ENCODE assay signal across 12 mouse cellular contexts in the genomic region with DNA sequence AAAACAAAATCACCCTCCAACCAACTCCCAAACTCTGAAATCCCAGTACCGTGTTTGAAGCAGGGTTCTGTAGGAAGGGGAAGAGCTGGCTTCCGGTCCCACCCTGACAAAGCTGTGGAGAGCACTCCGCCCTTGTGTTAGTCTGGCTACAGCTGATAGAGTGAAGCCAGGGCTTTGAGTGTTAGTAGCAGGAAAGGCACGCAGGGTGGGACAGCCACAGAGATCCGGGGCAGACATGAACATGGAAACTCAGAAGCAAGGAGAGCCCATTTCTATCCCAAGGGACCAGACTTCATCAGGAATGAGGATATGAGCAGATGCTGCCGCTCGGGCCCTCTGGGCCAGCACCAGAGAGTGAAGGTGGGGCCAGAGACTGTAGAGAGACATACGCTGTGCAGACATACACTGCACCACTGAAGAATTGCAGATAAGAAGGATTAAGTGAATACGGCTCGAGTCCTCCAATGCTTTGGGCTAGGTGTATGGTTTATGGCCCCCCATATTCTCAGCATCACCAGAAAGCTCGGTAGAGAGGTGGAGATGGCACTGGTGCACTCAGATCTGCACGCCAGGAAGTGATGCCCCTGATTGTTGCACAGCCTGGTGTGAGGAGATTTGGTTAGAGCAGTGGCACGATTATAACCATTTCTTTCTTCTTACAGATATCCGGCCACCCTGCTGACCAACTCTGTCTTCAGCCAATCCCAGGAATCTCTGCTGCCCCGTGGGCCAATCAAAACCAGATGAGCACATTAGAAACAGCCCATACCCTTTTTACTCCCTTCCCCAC. TPM values are rescaled to one million over a fixed set of nuclear protein-coding genes. Genes with fewer than 3 reads are reported as not detected.
DNase-seq lines count a peak whose midpoint lies in the region; ATAC-seq lines count a peak whose summit lies in the region.
"Had no signal": no experiment of that assay in that cellular context is flagged by ENCODE, and none has a peak within 500 bp of the region (broad histone marks: within the 10 kb centered on the region; RNA-seq: fewer than 3 reads in every experiment).

No protein-coding gene starts in this region.

- no peak overlapping the region; the same call in 1 of the 2 replicates for H3K27ac ChIP-seq in embryonic facial prominence, embryonic 10.5 days (replicated peaks)
- H3K27ac ChIP-seq in heart, embryonic 16.5 days (ENCODE audit: low read length), result peak overlapping the region; percentile 43
- H3K27ac ChIP-seq: embryonic facial prominence, embryonic 13.5 days; hindbrain, embryonic 15.5 days; limb, embryonic 15.5 days; neural tube, embryonic 12.5 days had no signal

- no peaks in the 10 kb centered on the region for H3K9me3 ChIP-seq in embryonic facial prominence, embryonic 10.5 days
- H3K9me3 ChIP-seq in heart, embryonic 16.5 days (replicated peaks; ENCODE audit: control insufficient read depth, low read length), result no peaks in the 10 kb centered on the region
- H3K9me3 ChIP-seq: embryonic facial prominence, embryonic 13.5 days; hindbrain, embryonic 15.5 days; limb, embryonic 15.5 days; neural tube, embryonic 12.5 days had no signal

- H3K9ac ChIP-seq in heart, embryonic 16.5 days (ENCODE audit: low read length), result no peak overlapping the region
- H3K9ac ChIP-seq: embryonic facial prominence, embryonic 13.5 days; hindbrain, embryonic 15.5 days; limb, embryonic 15.5 days; neural tube, embryonic 12.5 days had no signal

- intact Hi-C loops in left cerebral cortex, postnatal 25 days (cut with DNase I), result no loop called here

- peak; percentile 63 for ATAC-seq in heart, embryonic 16.5 days (replicated peaks; ENCODE audit: extremely low read depth, insufficient read depth, low FRiP score)

- peak; percentile 13 to 17 for DNase-seq in right cerebral cortex, postnatal 10 days (ENCODE audit: low spot score in 2 of 2)
- no peak for DNase-seq in right cerebral cortex, postnatal 36 days (ENCODE audit: low spot score in 2 of 2)
- peak; percentile 48 for DNase-seq in embryonic facial prominence, embryonic 10.5 days (ENCODE audit: low spot score)
- DNase-seq in lung, postnatal 14 days, result peak; percentile 51
- DNase-seq in left cerebral cortex, postnatal 25 days (ENCODE audit: low spot score in 2 of 2), result no peak
- no peak for DNase-seq in cerebellum, postnatal 36 days
- no peak for DNase-seq in left cerebral cortex, adult 9 months (ENCODE audit: low spot score in 2 of 2)

- peaks cover 51% of the 10 kb centered on the region for H3K27me3 ChIP-seq in embryonic facial prominence, embryonic 10.5 days (replicated peaks; ENCODE audit: low read depth, poor library complexity, severe bottlenecking)
- peaks cover 8% of the 10 kb centered on the region for H3K27me3 ChIP-seq in heart, embryonic 16.5 days (ENCODE audit: control insufficient read depth, insufficient read depth, low read length)
- H3K27me3 ChIP-seq: hindbrain, embryonic 15.5 days; neural tube, embryonic 12.5 days had no signal

- H3K36me3 ChIP-seq in embryonic facial prominence, embryonic 10.5 days (replicated peaks), result no peaks in the 10 kb centered on the region
- no peaks in the 10 kb centered on the region for H3K36me3 ChIP-seq in heart, embryonic 16.5 days (ENCODE audit: control insufficient read depth, insufficient read depth)
- H3K36me3 ChIP-seq: embryonic facial prominence, embryonic 13.5 days; hindbrain, embryonic 15.5 days; limb, embryonic 15.5 days; neural tube, embryonic 12.5 days had no signal

- H3K4me1 ChIP-seq in embryonic facial prominence, embryonic 10.5 days, result peaks cover 37% of the 10 kb centered on the region
- peaks cover 4% of the 10 kb centered on the region for H3K4me1 ChIP-seq in heart, embryonic 16.5 days (ENCODE audit: control insufficient read depth, insufficient read depth, low read length)

- no peak overlapping the region for H3K4me2 ChIP-seq in heart, embryonic 16.5 days (ENCODE audit: low read depth, low read length)
- H3K4me2 ChIP-seq: embryonic facial prominence, embryonic 13.5 days; hindbrain, embryonic 15.5 days; limb, embryonic 15.5 days; neural tube, embryonic 12.5 days had no signal

- 67% methylated on average over 15 of the region's 15 CpGs for whole genome bisulfite sequencing in embryonic facial prominence, embryonic 10.5 days
- WGBS in heart, embryonic 16.5 days, result 42% methylated on average over 15 of the region's 15 CpGs

- H3K4me3 ChIP-seq in embryonic facial prominence, embryonic 10.5 days, result no peak overlapping the region
- no peak overlapping the region for H3K4me3 ChIP-seq in heart, embryonic 16.5 days (ENCODE audit: low read length)
- H3K4me3 ChIP-seq: embryonic facial prominence, embryonic 13.5 days; hindbrain, embryonic 15.5 days; limb, embryonic 15.5 days; neural tube, embryonic 12.5 days had no signal

RNA-seq across cellular contexts. Expression of a gene that starts 14.8 kb away (rescaled TPM):
- polyA plus RNA-seq in embryonic facial prominence, embryonic 10.5 days (2016; fragmentation: Nextera tagmentation; extraction: Ambion mirVana), result 1.9 and 2.0 TPM in 2 replicates
- polyA plus RNA-seq in heart, embryonic 16.5 days (2015; fragmentation: Nextera tagmentation; extraction: Ambion mirVana), result 1.1 and 1.2 TPM in 2 replicates
- 1 to 10 TPM; 2.4 to 2.9 TPM for total RNA-seq in left cerebral cortex, postnatal 25 days (2021)

RNA-seq across cellular contexts. Expression of a gene that starts 22.0 kb away (rescaled TPM):
- 44.7 and 50.2 TPM in 2 replicates for polyA plus RNA-seq in embryonic facial prominence, embryonic 10.5 days (2016; fragmentation: Nextera tagmentation; extraction: Ambion mirVana)
- 42.7 and 48.4 TPM in 2 replicates for polyA plus RNA-seq in heart, embryonic 16.5 days (2015; fragmentation: Nextera tagmentation; extraction: Ambion mirVana)
- total RNA-seq in left cerebral cortex, postnatal 25 days (2021), result 10 to 100 TPM; 66.1 to 68.8 TPM

RNA-seq across cellular contexts. Expression of a gene that starts 29.4 kb away (rescaled TPM):
- polyA plus RNA-seq in embryonic facial prominence, embryonic 10.5 days (2016; fragmentation: Nextera tagmentation; extraction: Ambion mirVana), result 53.9 and 60.6 TPM in 2 replicates
- 23.5 and 26.1 TPM in 2 replicates for polyA plus RNA-seq in heart, embryonic 16.5 days (2015; fragmentation: Nextera tagmentation; extraction: Ambion mirVana)
- 10 to 100 TPM; 38.7 to 45.7 TPM for total RNA-seq in left cerebral cortex, postnatal 25 days (2021)

Comparison
In these comparisons a context has a peak if more than half of its experiments do, and no peak if none do; other contexts are left out.
1. DNase-seq: peak in right cerebral cortex, postnatal 10 days (2 of 2), embryonic facial prominence, embryonic 10.5 days (single experiment) and lung, postnatal 14 days (single experiment); none in right cerebral cortex, postnatal 36 days (0 of 2), left cerebral cortex, postnatal 25 days (0 of 2), cerebellum, postnatal 36 days (0 of 2) and left cerebral cortex, adult 9 months (0 of 2).